ENCODE assay signal across 12 mouse cellular contexts in genomic region chr6:134509731-134510226, GRCm38 (mm10). TPM values are rescaled to one million over a fixed set of nuclear protein-coding genes. Genes with fewer than 3 reads are reported as not detected.
A peak's percentile ranks its signal among the peaks of the same experiment; 100 is the strongest.
DNase-seq lines count a peak whose midpoint lies in the region; ATAC-seq and TF ChIP-seq lines count a peak whose summit lies in the region.
"Had no signal": no experiment of that assay in that cellular context is flagged by ENCODE, and none has a peak within 500 bp of the region (broad histone marks: within the 10 kb centered on the region; RNA-seq: fewer than 3 reads in every experiment).

No protein-coding gene starts in this region.

- peaks cover 26% of the 10 kb centered on the region for H3K4me1 ChIP-seq in kidney, adult 2 months (ENCODE audit: control insufficient read depth, insufficient read depth, low read length)
- peaks cover 60% of the 10 kb centered on the region for H3K4me1 ChIP-seq in embryonic facial prominence, embryonic 10.5 days

- H3K9me3 ChIP-seq in embryonic facial prominence, embryonic 10.5 days = no peaks in the 10 kb centered on the region
- H3K9me3 ChIP-seq: forebrain, embryonic 13.5 days had no signal

- H3K4me3 ChIP-seq in kidney, adult 2 months (ENCODE audit: insufficient read depth, low read depth, low read length) = no peak overlapping the region; the same call in 1 of the 2 replicates
- H3K4me3 ChIP-seq in embryonic facial prominence, embryonic 10.5 days = 0 out of 2 replicates have a peak overlapping the region, but pooled peaks have one; percentile 12
- H3K4me3 ChIP-seq: forebrain, embryonic 13.5 days had no signal

- peaks cover 10% of the 10 kb centered on the region; the same call in 1 of the 2 replicates for H3K36me3 ChIP-seq in kidney, adult 2 months (ENCODE audit: control insufficient read depth, insufficient read depth, low read length)
- peaks cover 39% of the 10 kb centered on the region for H3K36me3 ChIP-seq in embryonic facial prominence, embryonic 10.5 days (replicated peaks)

- no peak for ATAC-seq in CD4-positive, CD25-positive, alpha-beta regulatory T cell, adult 4 months
- ATAC-seq: forebrain, embryonic 13.5 days had no signal

- no peaks in the 10 kb centered on the region for H3K27me3 ChIP-seq in kidney, adult 2 months (replicated peaks; ENCODE audit: control insufficient read depth, insufficient read depth, low read length)
- no peaks in the 10 kb centered on the region for H3K27me3 ChIP-seq in embryonic facial prominence, embryonic 10.5 days (replicated peaks; ENCODE audit: low read depth, poor library complexity, severe bottlenecking)
- H3K27me3 ChIP-seq: forebrain, embryonic 13.5 days had no signal

- TF ChIP-seq CTCF in kidney, adult 2 months (conservative IDR thresholded peaks at IDR 0.05; ENCODE audit: insufficient read depth, insufficient read length, low read depth, low read length) = no peak

- no peak overlapping the region; the same call in 1 of the 2 replicates for H3K27ac ChIP-seq in kidney, adult 2 months (ENCODE audit: insufficient read depth, low read depth, low read length)
- no peak overlapping the region for H3K27ac ChIP-seq in embryonic facial prominence, embryonic 10.5 days (replicated peaks)
- H3K27ac ChIP-seq: forebrain, embryonic 13.5 days had no signal

- peak; percentile 41 for DNase-seq in kidney, adult 2 months
- DNase-seq in kidney, adult 8-10 months = no peak
- peak; percentile 45 for DNase-seq in A20 (ENCODE audit: low read depth, low spot score)
- peak; percentile 42 for DNase-seq in embryonic facial prominence, embryonic 10.5 days (ENCODE audit: low spot score)
- peak; percentile 43 to 58 for DNase-seq in kidney, postnatal 4 days
- no peak for DNase-seq in heart, adult 8-10 months (ENCODE audit: low spot score)
- DNase-seq in urinary bladder, adult 2 months (ENCODE audit: low spot score) = no peak
- DNase-seq: cerebellum, postnatal 25 days; heart, adult 11 months; lung, adult 18-20 months had no signal

- TF ChIP-seq POLR2A in kidney, adult 2 months (IDR thresholded peaks at IDR 0.05; ENCODE audit: low read depth, low read length) = no peak

- 23% methylated on average over 10 of the region's 10 CpGs for WGBS in kidney, adult 2 months
- WGBS in embryonic facial prominence, embryonic 10.5 days = 51% methylated on average over 10 of the region's 10 CpGs

RNA-seq across cellular contexts. Expression of gene Lrp6, which starts 57.0 kb away (rescaled TPM):
- 39.6 and 46.0 TPM in 2 replicates for polyA plus RNA-seq in kidney, adult 2 months (2012; rRNA removed)
- polyA plus RNA-seq in embryonic facial prominence, embryonic 10.5 days (2016; fragmentation: Nextera tagmentation; extraction: Ambion mirVana) = 27.1 and 27.8 TPM in 2 replicates
- 1 to 10 TPM; 6.3 to 8.6 TPM for polyA plus RNA-seq in CD4-positive, CD25-positive, alpha-beta regulatory T cell, adult 4 months (2017; shearing (Covaris generic))
- total RNA-seq in heart, adult 8-10 months (2022) = 10 to 100 TPM; 43.5 to 48.0 (median 46.9) TPM
- 36.2 and 43.8 TPM in 2 replicates for polyA plus RNA-seq in urinary bladder, adult 2 months (2012; rRNA removed)

Comparison
In these comparisons a context has a peak if more than half of its experiments do, and no peak if none do; other contexts are left out.
1. DNase-seq: peak in kidney, adult 2 months (single experiment), A20 (single experiment), embryonic facial prominence, embryonic 10.5 days (single experiment) and kidney, postnatal 4 days (2 of 2); none in kidney, adult 8-10 months (0 of 2), heart, adult 8-10 months (single experiment) and urinary bladder, adult 2 months (single experiment).